Mouse (Mus musculus): Measurements from ENCODE around the gene Hist1h2bb.
A peak's percentile ranks its signal among the peaks of the same experiment; 100 is the strongest.

Gene Hist1h2bb

DNA sequence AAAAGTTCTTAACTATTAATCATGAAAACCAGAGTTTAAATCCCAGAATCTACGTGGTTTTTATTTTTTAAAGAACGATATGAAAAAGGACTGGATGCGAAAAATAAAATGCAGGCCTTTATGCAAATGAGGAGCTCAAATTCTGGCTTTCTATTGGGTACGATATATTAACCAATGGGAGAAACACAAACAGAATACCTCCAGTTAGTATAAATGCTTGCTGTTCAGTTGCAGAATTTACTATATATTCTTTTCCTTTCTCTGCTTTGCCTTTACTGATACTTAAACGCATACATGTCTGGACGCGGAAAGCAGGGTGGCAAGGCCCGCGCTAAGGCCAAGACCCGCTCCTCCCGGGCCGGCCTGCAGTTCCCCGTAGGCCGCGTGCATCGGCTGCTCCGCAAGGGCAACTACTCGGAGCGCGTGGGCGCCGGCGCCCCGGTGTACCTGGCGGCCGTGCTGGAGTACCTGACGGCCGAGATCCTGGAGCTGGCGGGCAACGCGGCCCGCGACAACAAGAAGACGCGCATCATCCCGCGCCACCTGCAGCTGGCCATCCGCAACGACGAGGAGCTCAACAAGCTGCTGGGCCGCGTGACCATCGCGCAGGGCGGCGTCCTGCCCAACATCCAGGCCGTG is 4.4 kb downstream of the Hist1h2bb start, which contains the start of gene Hist1h2ab:
Gene Hist1h2ab (plus strand): TSS at position 288 of the 639 bp plus-strand sequence.
- DNase-seq: peak; percentile 74

DNA sequence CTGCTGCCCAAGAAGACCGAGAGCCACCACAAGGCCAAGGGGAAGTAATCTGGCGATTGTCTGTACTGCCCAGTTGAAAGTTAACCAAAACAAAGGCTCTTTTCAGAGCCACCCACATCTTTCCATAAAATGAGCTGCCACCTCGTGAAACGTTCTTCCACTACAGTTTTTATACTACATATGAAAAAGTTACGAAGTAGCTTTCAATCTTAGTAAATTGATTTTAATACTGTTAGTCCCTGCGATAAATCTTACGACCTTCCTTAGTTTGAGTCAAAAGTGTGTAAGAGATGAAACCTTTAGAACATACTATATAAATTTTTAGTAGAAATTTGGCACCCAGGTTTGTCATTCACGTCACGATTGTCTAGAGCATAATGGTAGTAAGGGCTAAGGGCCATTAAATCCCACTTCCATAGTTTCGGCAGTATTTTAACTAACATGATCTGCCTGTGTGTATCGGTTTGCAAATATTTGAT is 5.0 kb downstream of the Hist1h2bb start:
- DNase-seq: no peak

DNA sequence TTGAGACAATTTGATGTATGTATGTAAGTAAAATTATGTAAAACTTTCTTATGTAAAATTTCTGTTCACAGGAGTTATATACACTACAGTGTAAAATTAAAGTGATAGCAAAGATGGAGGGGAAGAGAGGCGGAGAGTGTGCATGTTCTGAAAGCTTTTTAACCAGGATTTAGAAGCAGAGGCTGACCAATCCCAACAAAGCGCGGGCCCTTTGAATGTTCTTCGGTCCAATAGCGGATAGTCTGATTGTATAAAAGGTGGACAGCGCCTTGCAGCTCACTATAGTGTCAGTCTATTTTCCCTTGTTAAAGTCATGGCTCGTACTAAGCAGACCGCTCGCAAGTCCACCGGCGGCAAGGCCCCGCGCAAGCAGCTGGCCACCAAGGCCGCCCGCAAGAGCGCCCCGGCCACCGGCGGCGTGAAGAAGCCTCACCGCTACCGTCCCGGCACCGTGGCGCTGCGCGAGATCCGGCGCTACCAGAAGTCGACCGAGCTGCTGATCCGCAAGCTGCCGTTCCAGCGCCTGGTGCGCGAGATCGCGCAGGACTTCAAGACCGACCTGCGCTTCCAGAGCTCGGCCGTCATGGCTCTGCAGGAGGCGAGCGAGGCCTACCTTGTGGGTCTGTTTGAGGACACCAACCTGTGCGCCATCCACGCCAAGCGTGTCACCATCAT is 5.7 kb downstream of the Hist1h2bb start, which contains the start of gene Hist1h3b:
Gene Hist1h3b (plus strand): TSS at position 201 of the 675 bp plus-strand sequence.
- DNase-seq: peak; percentile 91

DNA sequence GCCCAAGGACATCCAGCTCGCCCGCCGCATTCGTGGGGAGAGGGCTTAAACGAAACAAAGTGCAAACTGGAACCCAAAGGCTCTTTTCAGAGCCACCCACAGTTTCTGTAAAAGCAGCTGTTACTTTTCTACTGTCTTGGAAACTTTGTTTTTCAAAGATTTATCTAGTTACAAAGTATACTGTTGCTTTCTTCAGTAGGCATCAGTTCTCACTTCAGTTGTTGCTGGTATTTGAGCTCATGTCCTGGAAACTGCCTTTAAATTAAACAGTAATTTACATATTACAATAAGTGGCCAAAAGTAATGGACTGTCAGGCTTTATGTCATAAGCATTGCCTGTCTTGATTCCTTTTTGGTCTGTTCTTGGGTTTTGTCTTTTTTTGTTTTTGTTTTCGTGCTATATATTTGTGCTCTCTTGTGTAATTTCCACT is 6.2 kb downstream of the Hist1h2bb start:
- no peak for DNase-seq

DNA sequence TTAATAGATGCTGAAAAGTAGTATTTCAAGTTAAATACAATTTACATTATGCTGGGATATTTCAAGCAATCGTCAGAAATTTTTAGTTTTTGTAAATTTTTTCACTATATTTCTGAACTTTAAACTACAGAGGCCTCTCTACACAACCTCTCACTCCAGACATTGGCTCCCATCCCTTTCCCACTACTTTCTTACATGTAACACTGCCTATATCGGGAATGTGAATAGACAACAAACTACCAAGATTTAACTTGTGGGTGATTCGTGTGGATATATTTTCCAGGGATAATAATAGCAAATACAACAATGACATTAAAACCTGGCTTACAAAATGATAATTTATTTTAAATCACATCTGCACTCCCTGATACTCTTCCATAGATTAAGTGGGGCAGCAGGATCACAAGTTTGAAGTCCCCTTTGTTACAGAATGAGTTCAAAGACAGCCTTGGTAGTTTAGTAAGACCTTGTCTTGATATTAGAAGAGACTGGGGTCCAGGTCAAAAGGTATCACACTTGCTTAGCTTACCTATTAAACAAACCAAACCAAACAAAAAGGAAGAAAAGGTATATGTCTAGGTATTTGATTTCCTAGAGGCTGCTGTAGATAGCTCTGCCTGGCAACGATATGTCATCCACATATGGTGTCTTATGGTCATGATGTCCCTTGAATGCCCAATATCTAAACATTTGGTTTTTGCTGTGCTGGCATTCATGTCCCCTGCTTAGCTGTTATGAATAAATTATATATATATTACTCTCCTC is 7.0 kb downstream of the Hist1h2bb start:
- no peak for DNase-seq

GRCm38 (mm10) chr13:23755000-23755399 is 8.5 kb downstream of the Hist1h2bb start:
- DNase-seq: no peak

DNA sequence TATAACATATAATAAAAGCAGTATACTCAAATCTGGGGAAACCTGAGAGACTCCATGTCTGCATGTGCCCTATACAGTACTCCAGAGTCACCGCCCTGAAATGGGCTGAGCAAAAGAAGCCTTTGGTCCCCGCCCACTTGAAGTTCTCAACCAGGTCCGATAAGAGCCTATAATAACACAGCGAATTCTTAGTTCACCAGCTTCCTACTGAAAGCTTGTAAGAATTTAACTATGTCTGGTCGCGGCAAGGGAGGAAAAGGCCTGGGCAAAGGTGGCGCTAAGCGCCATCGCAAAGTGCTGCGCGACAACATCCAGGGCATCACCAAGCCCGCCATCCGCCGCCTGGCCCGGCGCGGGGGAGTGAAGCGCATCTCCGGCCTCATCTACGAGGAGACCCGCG is 10.3 kb downstream of the Hist1h2bb start, which contains the start of gene Hist1h4b:
Gene Hist1h4b (plus strand): TSS at position 224 of the 400 bp plus-strand sequence.
- peak; percentile 94 for DNase-seq

DNA sequence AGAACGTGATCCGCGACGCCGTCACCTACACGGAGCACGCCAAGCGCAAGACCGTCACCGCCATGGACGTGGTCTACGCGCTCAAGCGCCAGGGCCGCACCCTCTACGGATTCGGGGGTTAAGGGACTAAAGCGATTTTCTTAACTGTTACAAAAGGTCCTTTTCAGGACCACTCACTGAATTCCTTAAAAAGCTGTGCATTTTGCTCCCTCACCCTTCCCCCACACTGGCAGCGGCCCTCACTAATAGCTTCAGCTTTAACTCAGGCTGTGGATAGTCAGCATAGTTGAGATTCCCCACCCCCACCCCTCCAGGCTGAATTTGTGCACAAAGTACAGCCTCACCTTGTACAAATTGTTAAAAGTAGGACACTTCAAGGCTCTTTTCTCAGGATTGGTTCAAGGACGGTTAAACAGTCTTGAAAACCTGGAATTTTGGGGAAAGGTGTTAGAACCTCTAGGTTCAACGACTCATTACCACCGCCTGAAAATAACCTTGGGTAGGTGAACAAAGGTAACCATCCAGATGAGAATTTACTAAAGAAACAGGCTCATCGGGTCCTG is 10.8 kb downstream of the Hist1h2bb start:
- DNase-seq: peak; percentile 29

DNA sequence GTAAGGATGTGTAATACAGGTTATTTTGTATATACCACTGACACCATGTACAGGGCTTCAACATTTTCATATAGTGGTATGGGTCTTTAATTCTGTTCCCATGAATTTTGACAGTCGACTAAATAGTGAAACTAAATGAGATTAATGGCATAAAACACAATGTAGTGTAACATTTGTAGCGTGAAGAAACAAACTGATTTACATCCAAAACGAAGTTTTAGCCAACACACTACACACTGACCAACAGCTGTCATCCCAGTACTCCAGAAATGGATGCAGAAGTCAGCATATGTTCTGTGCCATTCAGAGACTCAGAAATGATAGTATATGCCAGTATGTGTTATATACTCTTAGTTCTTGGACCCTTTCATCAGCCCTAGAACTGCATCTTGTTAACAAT is 11.4 kb downstream of the Hist1h2bb start:
- DNase-seq: no peak

DNA sequence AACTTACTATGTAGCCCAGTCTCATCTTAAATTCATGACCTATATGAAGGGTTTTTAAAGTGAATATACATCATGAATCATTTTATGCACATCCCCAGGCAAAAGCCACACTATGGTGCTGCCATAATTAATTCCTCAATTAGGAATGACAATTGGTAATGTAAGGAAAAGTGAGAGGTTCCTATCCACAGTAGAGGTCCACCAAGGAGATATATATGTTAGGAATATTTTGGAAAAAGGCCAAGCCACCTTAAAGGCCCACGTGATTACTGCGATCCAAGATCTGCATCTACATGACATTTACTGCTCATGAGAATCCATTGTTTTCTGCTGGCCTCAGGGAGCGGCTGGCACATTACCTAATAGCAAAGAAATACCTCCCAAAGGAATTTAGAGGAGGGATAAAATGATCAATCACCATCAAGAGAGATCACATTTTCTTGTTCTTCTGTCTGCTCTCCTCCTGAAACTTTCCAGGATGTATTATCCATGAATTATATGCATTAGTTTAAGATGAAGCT is 12.8 kb downstream of the Hist1h2bb start:
- DNase-seq: no peak

- DNase-seq: no peak
These were observed 13.3 kb downstream of the Hist1h2bb start for GRCm38 (mm10) chr13:23759916-23760239.

DNA sequence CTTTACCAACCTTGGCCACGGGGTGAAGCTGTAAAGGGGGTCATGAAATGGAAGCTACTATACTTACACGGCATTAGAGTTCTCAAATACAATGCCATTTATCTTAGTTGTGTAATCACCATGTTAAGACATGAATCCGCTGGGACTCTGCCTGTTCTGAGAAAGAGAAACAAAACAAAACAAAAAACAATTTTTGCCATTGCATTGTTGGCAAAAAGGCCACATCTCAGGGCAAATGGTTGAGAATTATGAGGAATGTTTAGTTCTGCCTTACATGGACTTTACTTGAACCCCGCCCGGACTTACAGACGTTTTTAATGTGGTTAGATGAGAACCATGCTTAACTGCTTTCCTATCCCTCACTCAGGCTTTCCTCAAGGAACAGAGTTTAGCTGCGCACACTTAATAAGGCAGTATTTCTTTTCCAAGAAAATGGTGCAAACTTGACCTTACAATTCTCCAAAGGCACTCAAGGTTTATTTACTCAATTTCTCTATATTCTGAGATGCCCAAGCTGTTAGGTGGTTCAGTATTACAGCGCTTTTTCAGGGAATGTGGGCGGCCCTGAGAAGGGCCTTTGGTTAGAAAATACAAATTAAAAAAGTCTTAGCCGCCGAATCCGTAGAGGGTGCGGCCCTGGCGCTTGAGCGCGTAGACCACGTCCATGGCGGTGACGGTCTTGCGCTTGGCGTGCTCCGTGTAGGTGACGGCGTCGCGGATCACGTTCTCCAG is 13.9 kb downstream of the Hist1h2bb start:
- peak; percentile 57 for DNase-seq

DNA sequence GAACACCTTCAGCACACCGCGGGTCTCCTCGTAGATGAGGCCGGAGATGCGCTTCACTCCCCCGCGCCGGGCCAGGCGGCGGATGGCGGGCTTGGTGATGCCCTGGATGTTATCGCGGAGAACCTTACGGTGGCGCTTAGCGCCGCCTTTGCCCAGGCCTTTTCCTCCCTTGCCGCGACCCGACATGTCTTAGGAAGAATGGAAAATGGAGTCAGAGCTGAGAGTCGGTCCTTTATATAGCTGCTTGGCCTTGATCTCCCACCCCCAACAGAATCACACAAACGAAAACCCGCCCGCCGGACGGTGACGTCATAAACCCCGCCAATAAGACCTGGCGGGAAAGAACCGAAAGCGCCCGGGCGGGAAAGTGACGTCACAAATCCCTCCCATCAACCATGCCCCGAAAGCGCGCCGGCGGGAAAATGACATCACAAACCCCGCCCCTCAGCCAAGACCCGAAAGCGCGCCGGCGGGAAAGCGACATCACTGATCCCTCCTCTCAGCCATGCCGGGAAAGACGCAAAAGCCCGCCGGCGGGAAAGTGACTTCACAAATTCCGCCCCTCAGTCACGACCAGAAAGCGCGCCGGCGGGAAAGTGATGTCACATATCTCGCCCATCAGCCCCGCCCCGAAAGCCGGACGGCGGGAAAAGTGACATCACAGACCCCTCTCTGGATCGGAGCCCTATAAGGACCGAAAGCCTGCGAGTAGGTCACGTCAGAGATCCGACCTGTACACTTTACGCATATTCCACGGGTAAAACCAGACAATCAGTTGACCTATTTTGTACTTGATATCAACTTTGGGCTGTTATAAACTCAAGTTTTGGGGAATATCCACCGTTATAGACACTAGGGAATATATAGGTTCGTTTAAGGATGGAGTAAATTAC is 14.7 kb downstream of the Hist1h2bb start, which contains the start of gene Hist1h4a:
Gene Hist1h4a (minus strand): TSS at position 259 of the 893 bp plus-strand sequence.
- DNase-seq: peak; percentile 99

DNA sequence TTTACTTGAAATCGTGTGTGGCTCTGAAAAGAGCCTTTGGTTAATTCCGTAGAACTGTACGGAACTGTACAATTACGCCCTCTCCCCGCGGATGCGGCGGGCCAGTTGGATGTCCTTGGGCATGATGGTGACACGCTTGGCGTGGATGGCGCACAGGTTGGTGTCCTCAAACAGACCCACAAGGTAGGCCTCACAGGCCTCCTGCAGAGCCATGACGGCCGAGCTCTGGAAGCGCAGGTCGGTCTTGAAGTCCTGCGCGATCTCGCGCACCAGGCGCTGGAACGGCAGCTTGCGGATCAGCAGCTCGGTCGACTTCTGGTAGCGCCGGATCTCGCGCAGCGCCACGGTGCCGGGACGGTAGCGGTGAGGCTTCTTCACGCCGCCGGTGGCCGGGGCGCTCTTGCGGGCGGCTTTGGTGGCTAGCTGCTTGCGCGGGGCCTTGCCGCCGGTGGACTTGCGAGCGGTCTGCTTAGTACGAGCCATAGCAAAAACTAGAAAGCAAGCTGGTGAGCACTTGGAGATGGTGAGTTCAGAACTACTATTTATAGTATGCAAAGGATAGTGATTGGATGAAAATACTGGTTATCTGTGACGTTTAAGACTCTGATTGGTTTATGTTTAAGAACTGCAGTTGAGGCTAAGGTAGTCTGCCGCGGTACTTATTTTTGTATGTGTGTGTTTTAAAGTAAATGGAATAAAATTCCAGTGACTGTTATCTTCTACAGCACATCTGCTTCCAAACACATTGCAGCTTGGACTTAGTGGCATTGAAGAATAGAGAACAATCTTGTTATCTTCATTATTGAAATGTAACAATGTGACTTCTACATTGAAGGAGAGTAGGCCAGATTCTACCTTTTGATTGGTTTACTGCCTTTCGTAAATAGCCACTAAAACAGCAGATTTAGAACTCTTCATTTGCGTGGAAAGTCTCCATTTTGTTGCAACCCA is 15.6 kb downstream of the Hist1h2bb start, which contains the start of gene Hist1h3a:
Gene Hist1h3a (minus strand): TSS at position 516 of the 951 bp plus-strand sequence.
- DNase-seq: peak; percentile 74

DNA sequence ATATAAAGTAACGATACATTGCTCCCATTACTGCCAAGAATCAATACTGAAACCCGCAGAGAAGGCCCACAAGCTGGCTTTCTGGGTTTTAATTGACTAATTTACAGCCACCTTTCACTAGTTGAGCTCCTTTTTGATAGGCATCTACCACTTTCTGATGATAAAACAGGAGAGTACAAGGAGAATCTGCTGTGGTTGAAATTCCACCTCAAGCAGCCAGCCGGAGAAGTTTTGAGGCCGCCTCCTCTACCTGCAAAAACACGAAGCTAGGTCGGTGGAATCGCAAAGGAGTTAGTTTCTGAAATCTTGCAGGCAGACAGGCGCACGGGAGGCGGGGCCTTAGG is 16.7 kb downstream of the Hist1h2bb start:
- DNase-seq: no peak

GRCm38 (mm10) chr13:23763586-23764323 is 17.2 kb downstream of the Hist1h2bb start, which contains the start of gene Hist1h1a:
Gene Hist1h1a, plus strand, starts transcription at chr13:23763666.
- peak; percentile 93 for DNase-seq

- DNase-seq: no peak
These were observed 18.0 kb downstream of the Hist1h2bb start for GRCm38 (mm10) chr13:23764324-23765171.

GRCm38 (mm10) chr13:23765172-23765513 is 18.6 kb downstream of the Hist1h2bb start:
- no peak for DNase-seq
